Mouse (Mus musculus): ENCODE measurements around the gene Fut1.
"Not testable (repeated sequence)": the region's sequence is repeated elsewhere in the genome, so short reads cannot be mapped to it uniquely, and the experiment has no call there.

The Fut1 gene

GRCm38 (mm10) chr7:45638623-45639401, 21.7 kb downstream of the Fut1 start:
- DNase-seq (ENCODE audit: low spot score in 2 of 2), result no peak

DNA sequence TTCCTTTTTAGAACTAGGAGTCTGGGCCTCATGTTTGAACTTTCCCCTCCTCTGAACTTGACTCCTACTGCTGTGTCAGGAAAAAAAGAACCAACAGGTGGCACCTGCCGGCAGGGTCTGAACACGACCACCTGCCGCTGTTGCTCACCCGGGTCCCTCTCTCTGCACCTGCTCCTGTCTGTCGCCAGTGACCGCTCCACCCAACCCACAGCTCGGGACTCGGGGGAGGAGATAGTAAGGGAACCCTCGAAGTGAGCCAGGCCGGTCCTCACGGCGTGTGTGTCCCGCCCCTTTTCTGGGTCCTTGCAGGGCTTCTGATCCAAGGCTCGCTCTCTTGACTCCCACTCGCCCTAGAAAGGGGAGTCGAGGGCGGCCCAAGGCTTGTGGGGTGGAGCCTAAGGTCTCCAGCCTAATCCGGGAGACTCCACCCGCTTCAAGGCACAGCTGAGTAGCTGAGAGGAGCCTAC, 22.5 kb downstream of the Fut1 start, which contains the start of gene Mamstr:
Gene Mamstr, plus strand, starts transcription at position 417 of the 467 bp plus-strand sequence.
- DNase-seq (ENCODE audit: low spot score in 2 of 2), result no peak

GRCm38 (mm10) chr7:45640191-45640957, 23.3 kb downstream of the Fut1 start:
- no peak for DNase-seq (ENCODE audit: low spot score in 2 of 2)

GRCm38 (mm10) chr7:45641391-45642040, 24.4 kb downstream of the Fut1 start:
- DNase-seq (ENCODE audit: low spot score in 2 of 2), result no peak

GRCm38 (mm10) chr7:45642083-45642482, 25.0 kb downstream of the Fut1 start:
- DNase-seq (ENCODE audit: low spot score in 2 of 2), result no peak

DNA sequence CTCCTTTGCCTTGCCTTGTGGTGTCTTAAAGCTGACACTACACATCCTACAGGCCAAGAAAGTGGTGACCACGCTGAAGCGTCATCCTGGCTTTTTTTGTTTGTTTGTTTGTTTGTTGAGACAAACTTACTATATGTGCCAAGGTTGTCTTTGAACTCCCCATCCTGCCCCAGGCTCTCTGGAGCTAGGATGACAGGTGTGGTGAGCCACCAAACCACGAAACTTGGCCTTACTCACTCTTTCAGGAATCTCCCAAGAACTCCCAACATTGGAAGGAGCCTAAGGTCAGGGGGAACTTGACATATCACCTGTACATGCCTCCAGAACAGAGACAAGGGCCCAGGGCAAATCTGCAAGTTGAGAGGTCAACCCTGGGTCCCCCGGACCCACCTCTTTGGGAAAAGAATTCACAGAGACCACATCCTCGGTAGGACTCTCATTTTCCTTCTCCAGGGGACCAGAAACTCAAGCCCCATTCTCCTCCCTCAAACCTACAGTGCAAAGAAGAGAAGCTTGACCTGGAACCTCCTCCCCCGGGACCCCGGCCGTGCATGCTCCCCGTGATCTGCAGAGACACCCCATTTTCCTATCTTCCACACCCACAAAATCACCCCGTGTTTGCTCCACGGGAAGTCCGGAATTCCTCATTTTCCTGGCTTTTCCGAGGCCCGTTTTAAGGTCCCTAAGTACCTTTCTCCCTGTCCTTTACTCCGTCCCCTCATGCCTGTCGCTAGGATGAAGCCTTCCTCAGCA, 25.6 kb downstream of the Fut1 start:
- no peak for DNase-seq (ENCODE audit: low spot score in 2 of 2)

- DNase-seq (ENCODE audit: low spot score in 2 of 2), result peak; percentile 80 to 83
These were observed 26.5 kb downstream of the Fut1 start for GRCm38 (mm10) chr7:45643441-45644178.

- no peak for DNase-seq (ENCODE audit: low spot score in 2 of 2)
These were observed 27.1 kb downstream of the Fut1 start for GRCm38 (mm10) chr7:45644183-45644582.

GRCm38 (mm10) chr7:45644872-45645590, 27.9 kb downstream of the Fut1 start:
- no peak for DNase-seq (ENCODE audit: low spot score in 2 of 2)

- DNase-seq (ENCODE audit: low spot score in 2 of 2), result no peak
These were observed 28.5 kb downstream of the Fut1 start for GRCm38 (mm10) chr7:45645591-45645971.

DNA sequence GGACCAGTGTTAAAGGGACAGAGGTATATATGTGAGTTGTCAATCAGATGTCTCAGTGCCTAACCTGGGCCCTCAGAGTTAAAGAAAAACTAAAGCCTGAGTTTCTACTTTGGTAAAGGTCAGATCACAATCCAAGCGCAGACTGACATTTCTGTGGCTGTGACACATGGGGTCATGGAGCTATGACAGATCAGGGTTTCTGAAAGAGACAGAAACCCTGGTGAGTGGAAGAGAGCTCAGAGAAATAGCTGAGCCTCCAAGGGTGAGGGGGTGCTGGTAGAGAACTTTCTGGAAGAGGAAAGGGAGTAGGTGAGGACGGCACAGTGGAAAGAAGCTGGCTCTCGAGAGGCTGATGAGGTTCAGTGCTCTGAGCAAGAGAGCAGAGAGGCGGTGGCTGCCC, 29.6 kb downstream of the Fut1 start:
- DNase-seq (ENCODE audit: low spot score in 2 of 2), result no peak

GRCm38 (mm10) chr7:45649351-45649750, 32.3 kb downstream of the Fut1 start:
- DNase-seq (ENCODE audit: low spot score in 2 of 2), result no peak

DNA sequence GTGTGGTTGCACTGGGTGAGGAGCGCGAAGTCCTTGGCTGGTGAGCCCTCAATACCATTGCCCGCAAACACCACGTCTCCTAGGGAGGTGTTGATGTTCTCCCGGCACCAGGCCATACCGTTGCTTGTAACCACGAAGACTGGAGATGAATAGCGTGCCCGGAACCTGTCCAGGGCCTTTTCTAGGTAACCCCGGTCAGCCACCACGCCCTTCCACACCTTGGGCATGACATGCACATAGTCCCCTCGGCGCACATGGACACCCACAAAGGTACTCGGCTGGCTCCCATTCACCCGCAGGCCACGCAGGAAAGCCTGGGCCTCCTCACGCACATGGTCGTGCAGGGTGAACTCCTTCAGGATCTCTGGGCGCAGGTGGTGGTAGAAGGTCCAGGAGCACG, 33.4 kb downstream of the Fut1 start:
- DNase-seq (ENCODE audit: low spot score in 2 of 2), result not testable (repeated sequence)

GRCm38 (mm10) chr7:45654424-45655047, 37.4 kb downstream of the Fut1 start:
- DNase-seq (ENCODE audit: low spot score in 2 of 2), result no peak

GRCm38 (mm10) chr7:45660746-45661478, 43.8 kb downstream of the Fut1 start:
- no peak for DNase-seq (ENCODE audit: low spot score in 2 of 2)

DNA sequence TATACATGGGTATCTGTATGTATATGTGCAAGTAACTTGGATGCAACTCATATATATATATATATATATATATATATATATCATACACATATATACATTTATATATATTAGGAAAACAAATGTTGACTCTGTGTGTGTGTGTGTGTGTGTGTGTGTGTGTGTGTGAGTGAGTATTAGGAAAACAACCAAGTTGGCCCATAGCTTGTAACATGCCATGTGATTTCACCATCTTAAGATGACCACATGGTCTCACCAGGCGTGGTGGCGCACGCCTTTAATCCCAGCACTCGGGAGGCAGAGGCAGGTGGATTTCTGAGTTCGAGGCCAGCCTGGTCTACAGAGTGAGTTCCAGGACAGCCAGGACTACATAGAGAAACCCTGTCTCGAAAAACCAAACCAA, 44.6 kb downstream of the Fut1 start:
- not testable (repeated sequence) for DNase-seq (ENCODE audit: low spot score in 2 of 2)

GRCm38 (mm10) chr7:45665303-45666138, 48.4 kb downstream of the Fut1 start:
- no peak for DNase-seq (ENCODE audit: low spot score in 2 of 2)

DNA sequence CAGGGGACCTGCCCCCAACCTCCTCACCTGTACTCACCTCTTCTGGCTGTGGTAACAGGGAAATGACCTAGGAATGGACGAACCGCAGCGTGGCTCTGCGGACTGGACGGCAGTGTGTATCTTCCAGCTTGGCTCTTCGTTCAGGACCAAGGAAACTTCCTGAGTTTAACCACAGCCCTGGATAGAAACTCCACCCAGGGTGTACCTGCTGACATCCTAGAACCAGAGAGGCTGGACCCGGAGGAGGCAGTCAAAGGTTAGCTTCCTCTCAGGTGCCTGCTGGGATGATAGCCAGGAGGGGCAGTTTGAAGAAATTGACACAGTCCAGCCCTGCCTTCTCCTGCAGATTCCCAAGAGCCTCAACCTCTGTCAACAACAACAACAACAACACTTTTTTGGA, 49.1 kb downstream of the Fut1 start, which contains the start of gene Fut2:
Gene Fut2, minus strand, starts transcription at position 234 of the 400 bp plus-strand sequence.
- DNase-seq (ENCODE audit: low spot score in 2 of 2), result no peak
